ENCODE assay signal across 8 mouse cellular contexts in genomic region chr4:116122762-116123161, GRCm38 (mm10). TPM values are rescaled to one million over a fixed set of nuclear protein-coding genes. Genes with fewer than 3 reads are reported as not detected.
DNase-seq lines count a peak whose midpoint lies in the region; ATAC-seq and TF ChIP-seq lines count a peak whose summit lies in the region.

No protein-coding gene starts in this region.

- no peaks in the 10 kb centered on the region for H3K27me3 ChIP-seq in testis, adult 2 months (ENCODE audit: control insufficient read depth, insufficient read depth, low read length)
- no peaks in the 10 kb centered on the region for H3K27me3 ChIP-seq in forebrain, embryonic 11.5 days (ENCODE audit: control insufficient read depth, insufficient read depth, low read length)
- H3K27me3 ChIP-seq in liver, embryonic 12.5 days (replicated peaks): no peaks in the 10 kb centered on the region
- no peaks in the 10 kb centered on the region for H3K27me3 ChIP-seq in stomach, embryonic 16.5 days (ENCODE audit: control insufficient read depth, insufficient read depth, low read length)

- TF ChIP-seq POLR2A in testis, adult 2 months (IDR thresholded peaks at IDR 0.05; ENCODE audit: control insufficient read depth, low read depth, low read length): no peak

- peak overlapping the region; percentile 77 for H3K4me2 ChIP-seq in forebrain, embryonic 11.5 days (ENCODE audit: low read depth, low read length, severe bottlenecking)
- peak overlapping the region; percentile 86 for H3K4me2 ChIP-seq in liver, embryonic 12.5 days
- H3K4me2 ChIP-seq in stomach, embryonic 16.5 days (ENCODE audit: low read depth, low read length): peak overlapping the region; percentile 72

- WGBS in forebrain, embryonic 11.5 days: 0% methylated on average over 1 of the region's 1 CpGs
- 4% methylated on average over 1 of the region's 1 CpGs for WGBS in liver, embryonic 12.5 days (ENCODE audit: insufficient replicate concordance)
- 0% methylated on average over 1 of the region's 1 CpGs for WGBS in stomach, embryonic 16.5 days

- DNase-seq in testis, postnatal 14 days (ENCODE audit: low spot score): no peak
- no peak for DNase-seq in forebrain, embryonic 11.5 days (ENCODE audit: low spot score)
- DNase-seq in gastrocnemius, postnatal 10 days: no peak
- DNase-seq in gastrocnemius, adult 2 months: no peak
- DNase-seq in gastrocnemius, adult 8-10 months (ENCODE audit: low spot score in 2 of 2): no peak

- no peaks in the 10 kb centered on the region for H3K9me3 ChIP-seq in forebrain, embryonic 11.5 days (ENCODE audit: control insufficient read depth, low read length)
- no peaks in the 10 kb centered on the region for H3K9me3 ChIP-seq in liver, embryonic 12.5 days (replicated peaks)
- H3K9me3 ChIP-seq in stomach, embryonic 16.5 days (replicated peaks; ENCODE audit: control insufficient read depth, low read length): no peaks in the 10 kb centered on the region

- H3K27ac ChIP-seq in testis, adult 2 months (ENCODE audit: control insufficient read depth, insufficient read depth, low read depth, low read length): peak overlapping the region; percentile 82; the same call in 1 of the 2 replicates
- H3K27ac ChIP-seq in forebrain, embryonic 11.5 days (ENCODE audit: low read depth, low read length): no peak overlapping the region
- H3K27ac ChIP-seq in liver, embryonic 12.5 days: peak overlapping the region; percentile 80
- no peak overlapping the region for H3K27ac ChIP-seq in stomach, embryonic 16.5 days (ENCODE audit: low read length)
- no peak overlapping the region for H3K27ac ChIP-seq in gastrocnemius, adult 2 months

- peaks cover 6% of the 10 kb centered on the region for H3K4me1 ChIP-seq in testis, adult 2 months (ENCODE audit: control insufficient read depth, insufficient read depth, low read length)
- H3K4me1 ChIP-seq in forebrain, embryonic 11.5 days (replicated peaks; ENCODE audit: control insufficient read depth, insufficient read depth, low read length): peaks cover 2% of the 10 kb centered on the region; the same call in 1 of the 2 replicates
- peaks cover 36% of the 10 kb centered on the region for H3K4me1 ChIP-seq in liver, embryonic 12.5 days
- H3K4me1 ChIP-seq in stomach, embryonic 16.5 days (ENCODE audit: control insufficient read depth, insufficient read depth, low read length): peaks cover 12% of the 10 kb centered on the region

- peak overlapping the region; percentile 98 for H3K4me3 ChIP-seq in testis, adult 2 months (ENCODE audit: control insufficient read depth, low read depth, low read length)
- peak overlapping the region; percentile 64 for H3K4me3 ChIP-seq in forebrain, embryonic 11.5 days (ENCODE audit: low read depth, low read length)
- H3K4me3 ChIP-seq in liver, embryonic 12.5 days: peak overlapping the region; percentile 72
- peak overlapping the region; percentile 68 for H3K4me3 ChIP-seq in stomach, embryonic 16.5 days (replicated peaks; ENCODE audit: low read length)
- H3K4me3 ChIP-seq in gastrocnemius, adult 2 months: no peak overlapping the region; the same call in 1 of the 2 replicates

- TF ChIP-seq CTCF in testis, adult 2 months (IDR thresholded peaks at IDR 0.05; ENCODE audit: control insufficient read depth, insufficient read depth, insufficient replicate concordance, low read depth, low read length): no peak
- no peak for TF ChIP-seq CTCF in gastrocnemius, adult 2 months (IDR thresholded peaks at IDR 0.05)

- intact Hi-C loops in gastrocnemius, adult 2 months (cut with DNase I): no loop called here

- H3K9ac ChIP-seq in forebrain, embryonic 11.5 days (ENCODE audit: low read length): peak overlapping the region; percentile 62
- peak overlapping the region; percentile 77 for H3K9ac ChIP-seq in liver, embryonic 12.5 days
- peak overlapping the region; percentile 67 for H3K9ac ChIP-seq in stomach, embryonic 16.5 days (ENCODE audit: low read length)

- H3K36me3 ChIP-seq in testis, adult 2 months (ENCODE audit: control insufficient read depth, insufficient read depth, low read length): no peaks in the 10 kb centered on the region; the same call in 1 of the 2 replicates
- peaks cover 5% of the 10 kb centered on the region; the same call in 1 of the 2 replicates for H3K36me3 ChIP-seq in forebrain, embryonic 11.5 days (ENCODE audit: control insufficient read depth, insufficient read depth, low read length)
- H3K36me3 ChIP-seq in liver, embryonic 12.5 days: peaks cover 34% of the 10 kb centered on the region
- H3K36me3 ChIP-seq in stomach, embryonic 16.5 days (ENCODE audit: control insufficient read depth, insufficient read depth, low read length): no peaks in the 10 kb centered on the region

- ATAC-seq in forebrain, embryonic 11.5 days (replicated peaks; ENCODE audit: low FRiP score): no peak
- ATAC-seq in liver, embryonic 12.5 days: no peak
- no peak for ATAC-seq in stomach, embryonic 16.5 days (ENCODE audit: insufficient read depth, low FRiP score)

RNA-seq across cellular contexts. Expression of gene Rad54l, which starts 0.7 kb away (rescaled TPM):
- polyA plus RNA-seq in testis, adult 2 months (2012; rRNA removed): 5.3 and 6.0 TPM in 2 replicates
- 79.1 and 79.2 TPM in 2 replicates for polyA plus RNA-seq in forebrain, embryonic 11.5 days (2014; fragmentation: Nextera tagmentation; extraction: Ambion mirVana)
- 45.0 and 45.4 TPM in 2 replicates for polyA plus RNA-seq in liver, embryonic 12.5 days (2016; fragmentation: Nextera tagmentation; extraction: Ambion mirVana)
- 20.9 and 24.1 TPM in 2 replicates for polyA plus RNA-seq in stomach, embryonic 16.5 days (2015; fragmentation: Nextera tagmentation; extraction: Ambion mirVana)
- 1 to 10 TPM; 2.2 to 3.6 TPM for total RNA-seq in gastrocnemius, postnatal 10 days (2021)
- total RNA-seq in gastrocnemius, adult 2 months (2021): under 1 TPM; 0.23 to 0.36 TPM
- total RNA-seq in gastrocnemius, adult 8-10 months (2022): under 1 TPM; 0.18 to 0.46 (median 0.27) TPM

RNA-seq across cellular contexts. Expression of gene Pomgnt1, which starts 0.9 kb away (rescaled TPM):
- 111 and 113 TPM in 2 replicates for polyA plus RNA-seq in testis, adult 2 months (2012; rRNA removed)
- polyA plus RNA-seq in forebrain, embryonic 11.5 days (2014; fragmentation: Nextera tagmentation; extraction: Ambion mirVana): 54.9 and 58.8 TPM in 2 replicates
- 23.8 and 24.2 TPM in 2 replicates for polyA plus RNA-seq in liver, embryonic 12.5 days (2016; fragmentation: Nextera tagmentation; extraction: Ambion mirVana)
- polyA plus RNA-seq in stomach, embryonic 16.5 days (2015; fragmentation: Nextera tagmentation; extraction: Ambion mirVana): 49.4 and 50.0 TPM in 2 replicates
- total RNA-seq in gastrocnemius, postnatal 10 days (2021): 10 to 100 TPM; 53.7 to 55.1 TPM
- total RNA-seq in gastrocnemius, adult 2 months (2021): 10 to 100 TPM; 47.9 to 50.7 TPM
- total RNA-seq in gastrocnemius, adult 8-10 months (2022): 10 to 100 TPM; 50.0 to 51.9 (median 50.8) TPM

RNA-seq across cellular contexts. Expression of gene Lurap1, which starts 28.4 kb away (rescaled TPM):
- 30.3 and 36.1 TPM in 2 replicates for polyA plus RNA-seq in testis, adult 2 months (2012; rRNA removed)
- polyA plus RNA-seq in forebrain, embryonic 11.5 days (2014; fragmentation: Nextera tagmentation; extraction: Ambion mirVana): 2.3 and 2.8 TPM in 2 replicates
- 0.44 and 0.53 TPM in 2 replicates for polyA plus RNA-seq in liver, embryonic 12.5 days (2016; fragmentation: Nextera tagmentation; extraction: Ambion mirVana)
- 2.6 and 3.0 TPM in 2 replicates for polyA plus RNA-seq in stomach, embryonic 16.5 days (2015; fragmentation: Nextera tagmentation; extraction: Ambion mirVana)
- total RNA-seq in gastrocnemius, postnatal 10 days (2021): 10 to 100 TPM in 1 of 2 experiments, 1 to 10 TPM in 1; 9.6 to 14.5 TPM
- 1 to 10 TPM; 4.9 to 6.9 TPM for total RNA-seq in gastrocnemius, adult 2 months (2021)
- 1 to 10 TPM; 4.4 to 7.7 (median 6.9) TPM for total RNA-seq in gastrocnemius, adult 8-10 months (2022)

RNA-seq across cellular contexts. Expression of gene Tspan1, which starts 44.6 kb away (rescaled TPM):
- 4.3 TPM in 2 replicates for polyA plus RNA-seq in testis, adult 2 months (2012; rRNA removed)
- 0.19 TPM in 1 of 2 replicates, not detected in the other for polyA plus RNA-seq in forebrain, embryonic 11.5 days (2014; fragmentation: Nextera tagmentation; extraction: Ambion mirVana)
- not detected in 2 replicates for polyA plus RNA-seq in liver, embryonic 12.5 days (2016; fragmentation: Nextera tagmentation; extraction: Ambion mirVana)
- 76.4 and 99.5 TPM in 2 replicates for polyA plus RNA-seq in stomach, embryonic 16.5 days (2015; fragmentation: Nextera tagmentation; extraction: Ambion mirVana)
- not detected for total RNA-seq in gastrocnemius, postnatal 10 days (2021)
- under 1 TPM in 1 of 2 experiments, not detected in 1; 0.17 TPM for total RNA-seq in gastrocnemius, adult 2 months (2021)
- not detected for total RNA-seq in gastrocnemius, adult 8-10 months (2022)

RNA-seq across cellular contexts. Expression of gene Lrrc41, which starts 47.7 kb away (rescaled TPM):
- 122 and 128 TPM in 2 replicates for polyA plus RNA-seq in testis, adult 2 months (2012; rRNA removed)
- polyA plus RNA-seq in forebrain, embryonic 11.5 days (2014; fragmentation: Nextera tagmentation; extraction: Ambion mirVana): 70.1 and 71.4 TPM in 2 replicates
- 42.2 and 43.7 TPM in 2 replicates for polyA plus RNA-seq in liver, embryonic 12.5 days (2016; fragmentation: Nextera tagmentation; extraction: Ambion mirVana)
- 65.9 and 67.1 TPM in 2 replicates for polyA plus RNA-seq in stomach, embryonic 16.5 days (2015; fragmentation: Nextera tagmentation; extraction: Ambion mirVana)
- 10 to 100 TPM; 26.8 to 31.2 TPM for total RNA-seq in gastrocnemius, postnatal 10 days (2021)
- 10 to 100 TPM; 21.2 to 22.1 TPM for total RNA-seq in gastrocnemius, adult 2 months (2021)
- total RNA-seq in gastrocnemius, adult 8-10 months (2022): 10 to 100 TPM; 16.3 to 22.4 (median 18.6) TPM

Comparison
In these comparisons a context has a peak if more than half of its experiments do, and no peak if none do; other contexts are left out.
1. H3K27ac ChIP-seq: peak in testis, adult 2 months (single experiment) and liver, embryonic 12.5 days (single experiment); none in forebrain, embryonic 11.5 days (single experiment), stomach, embryonic 16.5 days (single experiment) and gastrocnemius, adult 2 months (single experiment).
2. Peak in every context shown above with its lines, with median percentiles within 50 percentile points of each other: H3K4me2 ChIP-seq and H3K9ac ChIP-seq.